Mouse (Mus musculus): ENCODE measurements around the gene Zfp568.

DNA sequence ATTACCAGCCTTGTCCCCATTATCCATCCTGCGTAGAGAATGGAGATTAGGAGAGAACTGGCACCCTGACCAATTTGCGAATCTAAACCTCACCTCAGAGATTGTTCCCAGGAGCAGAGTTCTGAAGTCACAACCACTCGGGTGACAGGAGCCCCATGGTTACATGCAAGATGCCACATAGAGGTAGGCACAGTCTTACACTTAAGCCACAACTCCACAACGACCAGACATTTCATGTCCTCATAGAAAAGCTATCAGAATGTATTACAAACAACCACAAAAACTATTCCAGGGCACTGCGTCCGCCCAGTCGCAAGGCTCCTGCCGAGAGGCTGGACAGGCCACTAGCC, 440 bp upstream of the Zfp568 start:
- TF ChIP-seq EP300 (IDR thresholded peaks at IDR 0.05; ENCODE audit: low read length), result no peak
- no peak for TF ChIP-seq UBTF (IDR thresholded peaks at IDR 0.05; ENCODE audit: low read depth, low read length)
- TF ChIP-seq POLR2A (IDR thresholded peaks at IDR 0.05; ENCODE audit: low read depth, low read length), result no peak
- TF ChIP-seq CTCF (conservative IDR thresholded peaks at IDR 0.05 in 1 of 2, IDR thresholded peaks at IDR 0.05 in 1 of 2; ENCODE audit: low read depth in 2 of 2, low read length in 2 of 2), result no peak
- TF ChIP-seq RAD21 (IDR thresholded peaks at IDR 0.05; ENCODE audit: low read depth, low read length), result no peak
- TF ChIP-seq BHLHE40 (IDR thresholded peaks at IDR 0.05; ENCODE audit: low read depth, low read length), result no peak
- no peak for TF ChIP-seq MXI1 (IDR thresholded peaks at IDR 0.05; ENCODE audit: low read depth, low read length)
- TF ChIP-seq SMC3 (IDR thresholded peaks at IDR 0.05; ENCODE audit: low read depth, low read length), result no peak
- TF ChIP-seq E2F4 (IDR thresholded peaks at IDR 0.05; ENCODE audit: insufficient replicate concordance, low read depth, low read length), result no peak
- TF ChIP-seq POLR2AphosphoS2 (IDR thresholded peaks at IDR 0.05; ENCODE audit: low read depth, low read length), result no peak
- TF ChIP-seq ZKSCAN1 (IDR thresholded peaks at IDR 0.05; ENCODE audit: borderline replicate concordance, low read depth, low read length), result no peak
- no peak for TF ChIP-seq TCF12 (IDR thresholded peaks at IDR 0.05; ENCODE audit: low read depth, low read length)

Measured in CH12.LX (cell line).